Mouse (Mus musculus) cerebellum, adult 11 months (tissue): ENCODE results near the gene Krtap5-2.
"Not testable (repeated sequence)": the region's sequence is repeated elsewhere in the genome, so short reads cannot be mapped to it uniquely, and the experiment has no call there.

ENCODE experiments used
- DNase-seq: peaks from one replicate; pipeline ENCODE4 v3.0.0; 2022

Gene Krtap5-2

GRCm38 (mm10) chr7:142135934-142136333, 39.9 kb downstream of the Krtap5-2 start, which contains the start of gene Gm39115:
Gene Gm39115, minus strand, starts transcription at chr7:142136034.
- DNase-seq = not testable (repeated sequence)

DNA sequence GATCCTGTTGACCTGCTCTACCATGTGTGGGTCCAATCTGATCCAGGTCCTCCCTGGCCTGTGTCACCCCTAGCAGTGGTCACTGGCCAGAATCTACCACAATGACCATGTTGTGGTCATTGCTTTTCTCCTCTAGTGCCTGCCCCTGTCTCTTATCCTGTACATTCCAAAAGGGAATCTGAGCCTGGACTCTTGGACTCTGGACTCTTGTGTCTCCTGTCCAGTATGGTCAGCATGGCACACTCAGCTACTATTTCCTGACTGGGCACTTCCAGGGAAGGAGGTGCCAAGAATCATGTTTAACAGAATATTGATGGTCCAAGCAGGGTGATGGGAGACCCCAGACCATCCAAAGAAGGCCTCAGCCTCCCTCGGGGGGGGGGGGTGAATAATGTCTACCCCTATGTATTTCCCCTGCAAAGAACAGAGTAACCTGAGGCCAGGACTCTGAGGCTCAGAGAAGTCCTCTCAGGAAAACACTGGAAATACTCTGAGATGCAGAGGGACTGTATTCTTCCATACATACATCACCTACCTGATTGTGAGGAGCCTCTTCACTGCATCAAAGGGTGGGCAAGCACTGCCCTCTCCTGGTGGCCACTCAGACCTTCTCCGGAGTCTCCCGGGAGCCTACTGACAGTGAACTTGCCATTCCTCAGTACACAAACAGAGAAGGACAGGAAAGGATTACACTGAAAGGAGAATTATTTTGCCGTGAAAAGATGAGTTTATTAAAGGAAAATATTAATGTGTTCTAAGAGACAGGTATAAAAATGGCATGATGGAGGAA, 41.4 kb downstream of the Krtap5-2 start:
- DNase-seq = no peak

DNA sequence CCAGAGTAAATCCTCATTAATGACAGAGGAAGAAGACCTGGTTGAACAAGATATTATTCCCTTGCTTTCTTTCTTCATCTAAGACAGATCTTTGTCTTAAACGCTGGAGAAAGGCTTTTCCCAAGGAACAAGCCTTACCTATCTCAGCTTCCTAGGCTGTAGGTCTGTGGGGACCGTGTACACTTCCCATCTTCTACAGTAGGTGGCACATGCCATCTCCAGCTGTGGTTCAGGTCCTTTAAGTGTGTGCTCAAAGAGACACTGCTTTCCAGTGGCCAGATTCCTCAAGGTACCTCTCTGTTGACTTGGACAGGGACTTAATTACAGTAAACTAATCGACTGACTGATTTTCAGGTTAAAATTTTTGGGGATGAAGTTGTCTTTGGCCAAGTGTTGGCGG, 47.0 kb downstream of the Krtap5-2 start:
- no peak for DNase-seq
